Mouse (Mus musculus) bone marrow macrophage, adult 2 months (primary cell): ENCODE measurements around the gene Zfp986. TPM values are rescaled to one million over a fixed set of nuclear protein-coding genes. Genes with fewer than 3 reads are reported as not detected.
"Not testable (repeated sequence)": the region's sequence is repeated elsewhere in the genome, so short reads cannot be mapped to it uniquely, and the experiment has no call there.

ENCODE experiments used
- H3K27ac ChIP-seq: 2 replicates; pipeline ENCODE4 v1.5.1; 2012; ENCODE audit warnings: low read depth, low read length; ENCODE audit not compliant: insufficient read depth
- H3K4me1 ChIP-seq: 2 replicates; pipeline ENCODE4 v1.6.1; 2012; ENCODE audit warnings: low read length; ENCODE audit not compliant: control insufficient read depth, insufficient read depth
- H3K4me3 ChIP-seq: 2 replicates; pipeline ENCODE4 v1.5.1; 2012; ENCODE audit warnings: mild to moderate bottlenecking, low read length, moderate library complexity; ENCODE audit not compliant: insufficient read depth
- polyA plus RNA-seq: library from polyadenylated mRNA; stranded (reverse); fragments of >200 nt; gene quantifications from 2 replicates; pipeline ENCODE4 v1.2.4, GENCODE M21; 2012; ENCODE audit not compliant: missing spikeins, insufficient read depth, insufficient read length

Gene Zfp986
- not detected in 2 replicates for polyA plus RNA-seq

DNA sequence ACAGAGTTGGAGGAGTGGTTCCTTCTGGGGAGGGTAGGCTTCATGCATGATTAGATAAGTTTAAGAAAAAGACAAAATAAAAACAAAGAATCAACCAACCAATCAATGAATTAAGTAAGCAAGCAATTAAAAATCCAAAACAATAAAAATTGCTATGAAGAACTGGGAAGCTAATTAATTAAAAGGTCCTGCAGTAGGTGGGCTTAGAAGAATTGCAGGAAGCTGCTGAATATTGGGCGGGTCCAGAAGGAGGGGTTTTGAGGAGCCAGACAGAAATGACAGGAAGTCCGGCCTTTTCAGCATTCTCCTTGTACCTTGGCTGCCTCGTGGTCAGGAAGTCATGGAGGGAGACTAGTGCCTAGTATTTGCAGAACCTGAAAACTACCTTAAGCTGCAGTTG is at the start of gene Zfp986:
Zfp986 (plus strand) TSS at position 301 of the 400 bp plus-strand sequence.
- not testable (repeated sequence) for H3K27ac ChIP-seq, H3K4me3 ChIP-seq, H3K4me1 ChIP-seq

DNA sequence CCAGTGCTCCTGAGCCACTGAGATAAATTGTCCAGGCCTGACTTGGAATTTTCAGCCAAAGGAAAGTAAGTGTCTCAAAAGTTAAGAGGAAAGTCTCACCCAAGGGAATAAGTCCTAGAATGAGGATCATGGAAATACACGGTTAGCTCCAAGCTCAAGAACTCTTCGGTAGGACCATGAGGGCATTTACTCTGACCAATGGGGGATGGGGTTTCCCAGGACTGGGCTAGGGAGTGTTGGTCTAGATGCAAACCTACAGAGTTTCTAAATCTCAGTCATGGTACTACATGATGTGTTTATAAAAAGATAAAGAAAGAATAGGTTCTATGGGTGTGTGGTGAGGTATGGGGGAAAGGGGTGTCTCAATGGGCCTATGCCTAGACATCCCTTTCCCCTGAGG is 48.6 kb upstream of the Zfp986 start:
- not testable (repeated sequence) for H3K4me1 ChIP-seq, H3K4me3 ChIP-seq, H3K27ac ChIP-seq

DNA sequence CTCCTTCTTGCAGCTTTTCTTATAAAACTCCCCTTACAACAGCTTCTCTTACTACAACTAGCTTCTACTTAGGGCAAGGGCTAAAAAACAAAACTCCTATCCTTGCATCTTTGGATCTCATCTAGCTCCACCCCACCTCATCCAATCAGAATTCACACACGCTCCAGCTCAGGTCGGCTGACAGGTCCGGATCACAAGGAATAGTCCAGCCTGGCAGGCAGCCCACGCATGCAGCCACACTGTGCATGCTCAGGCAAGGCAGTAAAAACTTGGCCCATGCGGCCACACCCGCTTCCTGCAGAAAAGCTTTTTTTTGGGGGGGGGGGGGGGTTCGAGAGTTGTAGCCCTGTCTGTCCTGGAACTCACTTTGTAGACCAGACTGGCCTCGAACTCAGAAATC is 43.0 kb upstream of the Zfp986 start:
- H3K4me1 ChIP-seq, H3K27ac ChIP-seq, H3K4me3 ChIP-seq: not testable (repeated sequence)

DNA sequence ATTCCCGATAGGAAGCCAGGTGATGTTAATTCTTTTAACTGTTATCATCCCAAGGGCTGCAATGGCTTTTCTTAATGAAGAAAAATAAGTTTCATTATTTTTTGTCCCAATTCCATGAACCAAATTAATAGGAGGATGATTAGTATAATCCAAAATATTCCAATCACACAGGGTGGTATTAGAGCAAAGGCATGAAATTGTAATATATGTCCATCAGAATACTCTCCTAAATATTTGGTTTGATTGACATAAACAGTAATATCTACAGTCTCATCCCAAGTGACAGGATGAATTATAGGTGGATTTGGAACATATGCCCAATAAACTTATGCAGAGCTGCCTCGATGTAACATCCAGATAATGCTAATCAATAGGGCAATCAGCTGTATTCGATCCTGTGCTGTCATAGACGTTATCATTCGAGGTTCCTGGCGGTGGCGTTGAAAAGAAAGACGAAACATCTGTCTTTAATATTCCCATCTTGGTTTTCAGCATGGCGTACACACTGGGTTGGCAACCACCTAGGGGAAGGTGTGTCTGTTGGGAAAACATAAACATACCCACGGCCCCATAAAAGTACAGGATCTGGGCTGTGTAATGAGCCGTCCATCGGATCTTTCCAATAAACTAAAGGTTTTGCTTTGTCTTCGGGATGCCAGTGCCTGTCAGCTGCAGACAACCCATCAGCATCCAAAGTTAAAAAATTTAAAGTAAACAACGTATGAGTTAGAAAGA is 37.1 kb upstream of the Zfp986 start:
- H3K4me1 ChIP-seq, H3K27ac ChIP-seq, H3K4me3 ChIP-seq: not testable (repeated sequence)

DNA sequence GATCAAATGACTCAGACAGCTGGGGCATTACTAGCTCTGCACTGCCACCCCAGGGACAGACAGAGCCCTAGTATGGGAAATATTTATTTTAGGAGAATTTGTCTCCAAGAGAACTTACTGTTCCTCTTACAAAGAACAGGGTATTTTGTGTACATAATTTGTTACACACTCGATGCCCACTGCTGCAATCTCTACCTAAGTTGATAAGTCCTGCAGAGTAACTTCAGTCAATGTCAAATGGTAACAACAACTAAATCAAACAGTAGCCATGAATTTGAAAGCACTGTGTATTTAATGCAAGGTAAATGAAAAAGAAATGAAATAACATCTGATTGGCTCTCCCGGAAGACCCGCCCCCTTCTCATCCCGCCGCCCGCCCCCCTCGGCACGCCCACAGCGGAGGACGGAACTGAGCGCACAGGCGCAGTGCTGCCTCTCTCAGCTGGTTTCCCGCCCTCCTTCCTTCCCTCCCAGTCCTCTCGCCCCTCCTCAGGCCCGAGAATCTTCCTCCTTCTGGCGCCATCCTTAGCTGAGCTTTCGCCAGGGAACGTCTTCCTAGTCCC is 32.2 kb upstream of the Zfp986 start:
- H3K27ac ChIP-seq, H3K4me3 ChIP-seq, H3K4me1 ChIP-seq: not testable (repeated sequence)

DNA sequence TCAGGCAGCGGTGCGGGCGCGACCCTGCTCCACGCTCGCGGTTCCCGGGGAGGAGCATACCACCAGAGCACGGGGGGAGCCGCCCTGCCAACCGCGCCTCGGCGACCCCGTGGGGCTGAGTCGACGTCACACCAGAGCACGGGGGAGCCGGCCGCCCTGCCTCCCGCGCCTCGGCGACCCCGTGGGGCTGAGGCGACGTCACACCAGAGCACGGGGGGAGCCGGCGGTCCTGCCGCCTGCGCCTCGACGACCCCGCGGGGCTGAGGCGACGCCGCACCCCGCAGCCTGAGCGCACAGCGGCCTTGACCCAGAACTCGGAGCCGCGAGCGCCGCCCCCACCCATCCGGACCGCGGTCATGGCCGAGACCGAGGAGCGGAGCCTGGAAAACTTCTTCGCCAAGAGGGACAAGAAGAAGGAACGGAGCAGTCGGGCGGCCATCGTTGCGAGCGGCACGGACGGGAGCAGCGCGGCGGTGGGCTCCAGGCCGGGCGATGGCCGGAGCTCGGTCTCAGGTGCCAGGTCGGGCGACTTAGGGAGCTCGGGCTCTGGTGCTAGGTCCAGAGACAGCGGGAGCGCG is 31.6 kb upstream of the Zfp986 start:
- not testable (repeated sequence) for H3K4me3 ChIP-seq, H3K27ac ChIP-seq, H3K4me1 ChIP-seq

DNA sequence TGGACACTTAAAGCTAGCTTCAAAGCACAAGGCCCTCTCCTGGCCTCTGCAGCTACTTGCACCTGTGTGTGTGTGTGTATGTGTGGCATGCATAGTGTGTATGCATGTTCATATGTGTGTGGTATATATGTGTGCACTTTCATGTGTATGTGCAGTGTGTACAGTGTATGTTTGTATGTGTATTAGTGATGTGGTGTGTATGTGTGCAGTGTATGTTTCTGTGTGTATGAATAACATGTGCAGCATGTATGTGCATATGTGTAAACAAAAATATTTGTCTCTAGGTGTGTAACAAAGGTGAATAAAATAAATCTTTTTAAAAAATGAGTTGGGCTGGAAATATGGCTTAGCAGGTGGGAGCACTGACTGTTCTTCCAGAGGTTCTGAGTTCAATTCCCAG is 21.8 kb upstream of the Zfp986 start:
- not testable (repeated sequence) for H3K27ac ChIP-seq, H3K4me3 ChIP-seq, H3K4me1 ChIP-seq

DNA sequence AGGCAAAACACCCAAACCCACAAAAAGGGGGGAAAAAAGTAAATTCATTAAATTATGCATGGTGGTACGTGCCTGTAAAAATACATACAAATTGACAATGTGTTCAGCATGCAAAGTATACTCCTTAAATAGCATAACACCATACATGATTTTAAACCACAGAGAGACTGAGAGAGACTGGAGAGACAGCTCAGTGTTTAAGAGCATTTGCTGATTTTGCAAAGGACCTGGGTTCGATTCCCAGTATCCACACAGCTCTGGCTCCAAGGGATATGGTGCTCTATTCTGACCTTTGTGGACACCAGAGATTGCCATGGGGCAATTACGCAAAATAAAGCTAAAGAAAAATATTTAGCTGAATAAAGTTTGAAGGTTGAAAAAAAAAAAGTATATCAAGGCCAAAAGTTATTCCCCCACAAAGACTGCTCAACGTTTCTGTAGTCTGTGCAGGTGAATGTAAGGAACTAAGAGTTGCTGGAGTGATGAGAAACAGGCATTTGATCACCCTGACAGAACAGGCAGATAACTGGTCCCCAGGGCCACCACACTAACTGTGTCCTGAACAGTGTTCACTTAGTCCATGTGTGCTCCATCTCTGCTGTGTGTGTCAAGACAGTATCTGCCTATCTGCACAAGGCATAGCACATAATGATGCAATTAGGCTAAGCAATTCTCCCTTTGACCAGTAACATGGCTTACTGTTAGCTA is 20.3 kb upstream of the Zfp986 start:
- not testable (repeated sequence) for H3K4me1 ChIP-seq, H3K4me3 ChIP-seq, H3K27ac ChIP-seq

DNA sequence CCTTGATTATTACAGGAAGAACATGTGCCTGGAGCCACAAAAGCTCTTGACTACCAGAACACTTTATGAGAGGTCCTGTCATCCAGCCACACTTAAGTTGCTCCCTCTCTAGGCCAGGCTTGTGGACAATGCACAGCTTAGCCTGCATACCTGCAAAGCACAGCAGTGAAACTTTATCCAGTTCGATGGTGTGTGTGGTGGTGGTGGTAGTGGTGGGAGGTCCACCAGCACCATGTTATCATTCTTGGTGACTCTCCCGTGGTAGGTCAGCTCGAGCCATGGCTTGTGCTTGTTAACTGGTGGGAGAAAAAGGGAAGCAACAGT is 19.7 kb upstream of the Zfp986 start:
- H3K4me3 ChIP-seq, H3K27ac ChIP-seq, H3K4me1 ChIP-seq: not testable (repeated sequence)

DNA sequence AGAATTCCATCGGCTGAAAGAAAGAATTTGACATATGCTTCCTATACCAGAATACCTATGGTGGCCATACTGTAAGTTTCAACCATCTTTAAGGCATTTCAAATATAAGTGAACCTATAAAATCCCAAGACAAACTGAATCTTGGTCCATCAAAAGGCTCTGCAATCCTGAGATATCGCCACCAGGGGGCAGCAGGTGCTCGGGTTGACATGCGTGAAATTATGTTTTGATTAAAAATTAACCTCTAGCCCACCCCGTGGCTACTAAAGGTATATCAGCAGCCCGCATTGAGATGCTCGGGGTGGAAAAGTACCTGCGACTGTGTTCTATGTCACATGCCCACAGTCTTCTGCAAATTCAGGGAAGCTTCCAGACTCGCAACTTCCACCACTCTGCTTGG is 17.2 kb upstream of the Zfp986 start:
- not testable (repeated sequence) for H3K4me3 ChIP-seq, H3K4me1 ChIP-seq, H3K27ac ChIP-seq

DNA sequence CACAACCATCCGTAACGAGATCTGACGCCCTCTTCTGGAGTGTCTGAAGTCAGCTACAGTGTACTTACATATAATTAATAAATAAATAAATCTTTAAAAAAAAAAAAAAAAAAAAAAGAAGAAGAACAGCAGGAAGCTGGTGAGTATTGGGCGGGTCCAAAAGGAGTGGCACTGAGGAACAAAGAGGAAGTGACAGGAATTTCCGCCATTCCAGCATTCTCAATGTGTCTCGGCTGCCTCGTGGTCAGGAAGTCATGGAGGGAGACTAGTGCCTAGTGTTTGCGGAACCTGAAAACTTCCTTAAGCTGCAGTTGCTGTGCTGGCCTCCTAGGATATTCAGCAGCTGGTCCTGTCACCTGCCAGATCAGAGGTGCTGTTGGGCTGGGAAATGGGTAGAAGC is 4.7 kb upstream of the Zfp986 start:
- H3K27ac ChIP-seq, H3K4me3 ChIP-seq: not testable (repeated sequence)

More for the DNA sequence above, 4.7 kb upstream of the Zfp986 start:
- H3K4me1 ChIP-seq: not testable (repeated sequence)

Other genes starting within 250 kb of the Zfp986 start
- not detected in 2 replicates for gene Zfp980, start 198.1 kb upstream of the Zfp986 start, polyA plus RNA-seq
- gene Zfp987, start 228.5 kb downstream of the Zfp986 start, polyA plus RNA-seq: 3.6 TPM in 1 of 2 replicates, not detected in the other